Mouse (Mus musculus) midbrain, postnatal 0 days (tissue): ENCODE results near the gene Rundc3a. TPM values are rescaled to one million over a fixed set of nuclear protein-coding genes. Genes with fewer than 3 reads are reported as not detected.
A peak's percentile ranks its signal among the peaks of the same experiment; 100 is the strongest.

ENCODE experiments used
- ATAC-seq: fragments of 200-750 bp; cut with Nextera tagmentation; 2 replicates; pipeline ENCODE4 v1.8.0; 2017; ENCODE audit warnings: moderate number of reproducible peaks, mild to moderate bottlenecking, moderate TSS enrichment, moderate library complexity; ENCODE audit not compliant: low FRiP score
- DNase-seq: peaks from one replicate; pipeline ENCODE4 v3.0.0-alpha.2; 2015; ENCODE audit warnings: low spot score
- H3K27ac ChIP-seq: fragments of 300-500 bp; sonication (generic); 2 replicates; pipeline ENCODE4 v1.5.1; 2014; ENCODE audit warnings: low read depth, mild to moderate bottlenecking, low read length, mixed read lengths
- H3K27me3 ChIP-seq: fragments of 300-500 bp; sonication (generic); 2 replicates; pipeline ENCODE4 v1.6.1; 2014; ENCODE audit warnings: low read length, control low read depth, mixed read lengths; ENCODE audit not compliant: insufficient read depth
- H3K36me3 ChIP-seq: fragments of 300-500 bp; sonication (generic); 2 replicates; pipeline ENCODE4 v1.6.1; 2014; ENCODE audit warnings: low read length, control low read depth, mixed read lengths; ENCODE audit not compliant: insufficient read depth
- H3K4me1 ChIP-seq: fragments of 300-500 bp; sonication (generic); 2 replicates; pipeline ENCODE4 v1.6.1; 2014; ENCODE audit warnings: mild to moderate bottlenecking, control low read depth, antibody characterized with exemption, low read length, mixed read lengths; ENCODE audit not compliant: insufficient read depth
- H3K4me2 ChIP-seq: fragments of 300-500 bp; sonication (generic); 2 replicates; pipeline ENCODE4 v1.6.1; 2014; ENCODE audit warnings: low read depth, mild to moderate bottlenecking, low read length, mixed read lengths; ENCODE audit not compliant: poor library complexity, severe bottlenecking
- H3K4me3 ChIP-seq: fragments of 300-500 bp; sonication (generic); 2 replicates; pipeline ENCODE4 v1.5.1; 2014; ENCODE audit warnings: low read depth, mild to moderate bottlenecking, low read length, moderate library complexity
- H3K9ac ChIP-seq: fragments of 300-500 bp; sonication (generic); replicated peaks from 2 replicates; pipeline ENCODE4 v1.6.1; 2014; ENCODE audit warnings: mild to moderate bottlenecking, low read length, moderate library complexity, mixed read lengths; ENCODE audit not compliant: poor library complexity, severe bottlenecking
- H3K9me3 ChIP-seq: fragments of 300-500 bp; sonication (generic); 2 replicates; pipeline ENCODE4 v1.6.1; 2016; ENCODE audit warnings: low read length, control low read depth
- CTCF ChIP-seq: IDR thresholded peaks from 2 replicates; pipeline ENCODE4 v1.5.1; 2016; ENCODE audit warnings: antibody characterized with exemption, mild to moderate bottlenecking
- WGBS: fragments of 180-500 bp; shearing (Covaris S2); extraction: QIAGEN DNeasy Blood & Tissue Kit; methylation state at CpG from one replicate; pipeline ENCODE4 v1.1.7; 2014; 5-methylcytosine and 5-hydroxymethylcytosine counted together
- polyA plus RNA-seq: library from polyadenylated mRNA; unstranded; fragments of >200 nt; fragmentation: Nextera tagmentation; extraction: Ambion mirVana; gene quantifications from 2 replicates; pipeline ENCODE4 v1.2.1, GENCODE M21; 2015
- total RNA-seq: library from RNA; depleted of rRNA; stranded (reverse); fragments of >200 nt; gene quantifications from 2 replicates; pipeline ENCODE4 v1.2.3, GENCODE M21; 2014

Rundc3a gene
- total and polyA plus RNA-seq, 2 experiments from 2014 or later = 133 to 397 TPM

DNA sequence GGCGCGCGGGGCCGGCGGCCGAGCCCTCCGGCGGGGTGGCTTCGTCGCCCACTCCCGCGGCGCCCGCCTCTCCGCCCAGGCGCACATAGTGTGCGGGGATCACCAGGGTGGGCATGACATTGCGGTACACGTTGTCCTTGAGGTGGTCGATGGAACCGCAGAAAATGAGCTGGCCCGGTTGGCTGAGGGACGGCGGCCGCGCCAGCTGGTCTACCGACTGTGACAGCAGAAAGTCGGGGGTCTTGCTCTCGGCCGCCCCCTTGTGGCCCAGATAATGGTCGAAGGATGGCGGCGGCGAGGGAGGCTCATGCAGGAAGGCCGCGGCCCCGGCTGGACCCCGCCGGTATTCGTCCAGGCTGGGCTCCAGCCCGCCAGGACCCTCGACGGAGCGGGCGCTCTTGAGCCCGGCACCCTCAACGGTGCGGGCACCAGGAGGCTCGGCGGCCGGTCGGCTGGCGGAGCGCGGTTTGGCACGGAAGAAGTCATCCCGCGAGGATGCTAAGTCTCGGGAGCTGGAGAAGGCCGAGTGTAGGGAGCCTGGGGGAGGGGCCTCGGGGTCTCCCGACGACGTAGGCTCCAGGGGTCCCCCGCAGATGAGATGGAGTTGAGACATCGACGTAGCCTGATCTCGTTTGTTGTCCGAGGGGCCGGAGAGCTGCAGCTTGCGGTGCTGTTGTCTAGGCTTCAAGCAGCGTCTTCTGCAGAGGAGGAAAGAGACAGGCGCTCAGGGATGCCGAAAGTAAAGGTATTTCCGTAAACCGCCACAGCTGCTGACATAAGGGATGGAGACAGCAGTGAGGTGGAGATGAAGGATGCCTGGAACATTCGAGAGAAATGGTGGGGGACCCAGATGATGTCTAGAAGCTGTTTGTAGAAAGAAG is 45.2 kb downstream of the Rundc3a start:
- no peaks in the 10 kb centered on the region for H3K9me3 ChIP-seq
- H3K9ac ChIP-seq = peak overlapping the region; percentile 52
- H3K36me3 ChIP-seq = peaks cover 69% of the 10 kb centered on the region
- ATAC-seq = peak; percentile 33
- peak overlapping the region; percentile 24; the same call in 1 of the 2 replicates for H3K4me3 ChIP-seq
- peak; percentile 87 for DNase-seq
- no peaks in the 10 kb centered on the region; the same call in 1 of the 2 replicates for H3K27me3 ChIP-seq
- H3K4me1 ChIP-seq = peaks cover 11% of the 10 kb centered on the region; the same call in 1 of the 2 replicates
- peak; percentile 84 for TF ChIP-seq CTCF
- peak overlapping the region; percentile 53 for H3K4me2 ChIP-seq
- 11% methylated on average over 76 of the region's 77 CpGs for WGBS
- peak overlapping the region; percentile 57 for H3K27ac ChIP-seq

DNA sequence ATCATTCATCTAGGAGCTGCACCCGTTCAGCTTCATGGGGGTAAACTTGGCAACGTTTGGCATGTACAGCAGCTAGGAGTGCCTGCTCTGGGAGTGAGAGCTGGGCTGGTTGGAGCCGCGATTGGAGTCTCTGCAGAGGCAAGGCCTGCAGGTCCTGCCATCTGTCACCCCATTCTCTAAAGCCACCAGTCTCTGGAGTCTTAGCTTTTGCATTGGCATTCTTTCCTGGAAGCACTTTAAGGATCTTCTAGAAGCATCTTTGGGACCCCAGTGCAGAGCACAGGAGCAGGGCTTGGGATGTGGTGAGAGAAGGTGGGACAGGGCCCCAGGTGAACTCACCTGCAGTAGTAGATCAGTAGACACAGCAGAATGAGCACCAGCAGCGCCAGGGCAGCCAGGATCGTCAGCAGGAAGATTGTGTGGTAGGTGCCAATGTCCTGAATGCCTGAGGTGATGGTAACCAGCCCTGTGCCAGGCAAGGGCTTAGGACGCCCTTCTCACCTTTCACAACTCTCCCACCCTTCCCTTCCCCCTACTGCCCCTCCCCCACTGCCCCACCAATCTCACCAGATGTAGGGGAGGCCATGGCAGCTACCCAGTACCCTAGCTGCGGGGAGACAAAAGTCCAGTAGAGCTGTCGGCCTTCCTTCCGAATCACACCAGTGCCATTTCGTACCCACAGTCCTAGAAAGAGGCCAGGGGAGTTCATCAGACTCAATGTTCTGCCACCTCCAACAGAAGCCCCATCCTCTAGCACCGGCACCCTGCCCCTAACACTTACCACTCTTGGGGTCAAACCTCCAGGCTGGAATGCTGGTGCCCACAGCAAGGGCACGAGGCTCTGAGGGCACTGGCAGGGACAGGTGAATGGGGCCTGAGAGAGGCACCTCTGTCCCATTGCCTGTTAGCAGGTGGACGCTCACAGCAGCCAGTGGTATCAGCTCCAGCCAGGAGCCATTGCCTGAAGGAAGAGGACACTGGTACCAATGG is 46.2 kb downstream of the Rundc3a start:
- H3K9me3 ChIP-seq = no peaks in the 10 kb centered on the region
- H3K36me3 ChIP-seq = peaks cover 66% of the 10 kb centered on the region
- peak overlapping the region; percentile 21; the same call in 1 of the 2 replicates for H3K27ac ChIP-seq

DNA sequence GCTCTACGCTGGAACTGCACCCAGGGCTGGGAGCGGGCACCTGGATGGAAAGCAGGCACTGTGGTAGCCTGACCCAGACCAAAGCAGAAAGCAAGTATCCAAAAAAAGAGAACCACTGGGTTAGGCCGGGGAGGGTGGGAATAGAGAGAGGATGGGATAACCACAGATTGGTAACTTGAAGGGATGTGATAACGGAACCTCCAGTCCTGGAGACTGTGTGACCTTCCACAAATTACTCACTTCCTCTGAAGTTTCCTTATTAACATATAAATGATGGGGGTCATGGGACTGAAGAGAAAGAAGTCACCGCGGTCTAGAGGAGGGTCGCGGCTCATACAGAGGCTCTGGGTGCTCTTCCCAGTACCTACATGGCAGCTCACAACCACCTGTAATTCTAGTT is 47.1 kb downstream of the Rundc3a start:
- no peak overlapping the region for H3K27ac ChIP-seq
- WGBS = 94% methylated on average over 8 of the region's 8 CpGs
- ATAC-seq (no peak), DNase-seq (no peak)
- H3K4me1 ChIP-seq = peaks cover 19% of the 10 kb centered on the region
- H3K9me3 ChIP-seq = no peaks in the 10 kb centered on the region
- H3K4me2 ChIP-seq = no peak overlapping the region
- TF ChIP-seq CTCF = no peak
- H3K4me3 ChIP-seq = no peak overlapping the region
- peaks cover 59% of the 10 kb centered on the region for H3K36me3 ChIP-seq
- H3K27me3 ChIP-seq = no peaks in the 10 kb centered on the region; the same call in 1 of the 2 replicates
- H3K9ac ChIP-seq = no peak overlapping the region

More for the DNA sequence above, 46.2 kb downstream of the Rundc3a start:
- H3K4me3 ChIP-seq = no peak overlapping the region
- 0 out of 2 replicates have a peak overlapping the region, but pooled peaks have one; percentile 19 for H3K9ac ChIP-seq
- H3K4me2 ChIP-seq = no peak overlapping the region
- no peaks in the 10 kb centered on the region; the same call in 1 of the 2 replicates for H3K27me3 ChIP-seq
- H3K4me1 ChIP-seq = peaks cover 12% of the 10 kb centered on the region; the same call in 1 of the 2 replicates
- DNase-seq (no peak), ATAC-seq (no peak)
- 80% methylated on average over 14 of the region's 14 CpGs for WGBS
- TF ChIP-seq CTCF = no peak

DNA sequence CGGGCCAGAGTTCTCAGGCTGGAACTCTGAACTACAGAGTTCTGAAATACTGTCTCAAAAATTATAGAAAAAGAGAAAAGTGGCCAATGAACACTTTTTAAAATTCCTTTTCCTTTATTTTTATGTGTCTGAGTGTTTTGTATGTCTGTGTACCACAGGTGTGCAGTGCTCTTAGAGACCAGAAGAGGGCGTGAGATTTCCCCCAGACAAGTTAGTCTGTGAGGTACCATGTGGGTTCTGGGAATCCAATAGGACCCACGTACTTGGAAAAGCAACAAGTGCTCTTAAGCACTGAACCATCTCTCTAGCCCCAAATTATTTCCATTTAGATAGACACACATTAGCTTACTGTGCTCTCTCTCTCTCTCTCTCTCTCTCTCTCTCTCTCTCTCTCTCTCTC is 48.2 kb downstream of the Rundc3a start:
- Histone ChIP-seq H3K4me2 (no peak overlapping the region), H3K9ac (no peak overlapping the region), H3K27ac (no peak overlapping the region), H3K4me1 (peaks cover 26% of the 10 kb centered on the region), H3K27me3 (no peaks in the 10 kb centered on the region; the same call in 1 of the 2 replicates), H3K4me3 (no peak overlapping the region), H3K9me3 (no peaks in the 10 kb centered on the region), H3K36me3 (peaks cover 48% of the 10 kb centered on the region)
- no peak for ATAC-seq
- WGBS = 86% methylated on average over 3 of the region's 3 CpGs
- TF ChIP-seq CTCF = peak; percentile 68
- peak; percentile 62 for DNase-seq

DNA sequence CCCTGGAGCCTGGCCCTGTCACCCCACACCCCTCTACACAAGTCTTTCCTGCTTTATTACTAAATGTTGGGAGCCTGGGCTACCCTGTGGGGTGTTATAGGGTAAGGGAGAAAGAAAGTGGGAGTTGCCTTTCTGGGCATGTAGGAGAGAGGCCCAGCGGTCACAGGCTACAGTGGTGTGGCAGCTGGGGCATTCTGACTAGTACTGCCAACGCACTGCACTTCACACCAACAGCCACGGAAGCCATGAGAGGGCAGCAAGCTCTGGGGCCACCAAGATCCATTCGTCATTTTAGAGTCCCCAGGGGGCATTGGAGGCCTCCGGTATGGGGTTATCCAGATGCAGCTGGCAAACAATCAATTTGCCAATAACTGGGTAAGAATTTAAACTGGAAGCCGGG is 48.9 kb downstream of the Rundc3a start:
- Histone ChIP-seq H3K9me3 (no peaks in the 10 kb centered on the region), H3K27ac (no peak overlapping the region), H3K4me3 (no peak overlapping the region), H3K4me2 (no peak overlapping the region), H3K27me3 (no peaks in the 10 kb centered on the region; the same call in 1 of the 2 replicates), H3K36me3 (peaks cover 45% of the 10 kb centered on the region), H3K4me1 (peaks cover 24% of the 10 kb centered on the region), H3K9ac (no peak overlapping the region)
- WGBS = 90% methylated on average over 6 of the region's 6 CpGs
- TF ChIP-seq CTCF = no peak
- ATAC-seq = no peak
- DNase-seq = no peak
